Mouse (Mus musculus): ENCODE results near the gene Napsa. TPM values are rescaled to one million over a fixed set of nuclear protein-coding genes. Genes with fewer than 3 reads are reported as not detected.

Napsa gene
- total and polyA plus RNA-seq, 2 experiments from 2014 or later = 0.79 TPM; not detected in 1

- no peaks in the 10 kb centered on the region for H3K36me3 ChIP-seq (ENCODE audit: insufficient read depth, low read length)
- H3K4me2 ChIP-seq (ENCODE audit: low read depth, low read length, poor library complexity, severe bottlenecking) = no peak overlapping the region
- DNase-seq (ENCODE audit: low spot score) (no peak), ATAC-seq (ENCODE audit: low FRiP score) (0 out of 2 replicates have a peak, but pooled peaks have one; percentile 24)
- TF ChIP-seq CTCF (IDR thresholded peaks at IDR 0.05) = no peak
- no peaks in the 10 kb centered on the region for H3K27me3 ChIP-seq (ENCODE audit: insufficient read depth, low read length)
- H3K4me3 ChIP-seq (ENCODE audit: low read depth, low read length) = no peak overlapping the region
- H3K9ac ChIP-seq (replicated peaks; ENCODE audit: low read length, poor library complexity, severe bottlenecking) = no peak overlapping the region
- no peaks in the 10 kb centered on the region for H3K9me3 ChIP-seq (ENCODE audit: low read length)
- 84% methylated on average over 13 of the region's 13 CpGs for WGBS
- H3K27ac ChIP-seq (ENCODE audit: low read depth, low read length) = no peak overlapping the region
- H3K4me1 ChIP-seq (ENCODE audit: insufficient read depth, low read length) = no peaks in the 10 kb centered on the region
Observed at GRCm38 (mm10) chr7:44630437-44630836, 58.3 kb downstream of the Napsa start.

- H3K9me3 ChIP-seq (ENCODE audit: low read length) = no peaks in the 10 kb centered on the region
- 35% methylated on average over 13 of the region's 13 CpGs for WGBS
- DNase-seq (ENCODE audit: low spot score) (no peak), ATAC-seq (ENCODE audit: low FRiP score) (no peak)
- TF ChIP-seq CTCF (IDR thresholded peaks at IDR 0.05) = no peak
- no peaks in the 10 kb centered on the region for H3K27me3 ChIP-seq (ENCODE audit: insufficient read depth, low read length)
- H3K4me2 ChIP-seq (ENCODE audit: low read depth, low read length, poor library complexity, severe bottlenecking) = no peak overlapping the region
- no peaks in the 10 kb centered on the region for H3K36me3 ChIP-seq (ENCODE audit: insufficient read depth, low read length)
- H3K4me1 ChIP-seq (ENCODE audit: insufficient read depth, low read length) = no peaks in the 10 kb centered on the region
- H3K27ac ChIP-seq (ENCODE audit: low read depth, low read length) = no peak overlapping the region
- H3K4me3 ChIP-seq (ENCODE audit: low read depth, low read length) = no peak overlapping the region
- no peak overlapping the region for H3K9ac ChIP-seq (replicated peaks; ENCODE audit: low read length, poor library complexity, severe bottlenecking)
Observed at GRCm38 (mm10) chr7:44632676-44633075, 60.5 kb downstream of the Napsa start.

DNA sequence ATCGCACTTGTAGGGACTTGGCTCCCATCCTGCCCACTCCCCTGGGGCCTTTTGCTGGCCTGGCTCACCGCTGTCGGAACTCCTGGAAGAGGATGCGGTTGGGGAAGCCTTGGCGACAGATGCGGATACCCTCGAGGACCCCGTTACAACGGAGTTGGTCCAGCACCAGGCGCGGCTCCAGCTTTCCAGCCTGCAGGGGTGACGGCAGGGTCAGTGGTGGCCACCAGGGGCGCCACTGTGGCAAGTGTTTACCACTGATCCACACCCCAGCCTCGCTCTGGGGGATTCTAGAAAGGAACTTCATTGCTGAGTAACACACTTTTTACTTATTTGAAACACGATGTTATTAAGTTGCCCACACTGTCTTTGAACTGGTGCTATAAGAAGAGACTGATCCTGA lies 61.2 kb downstream of the Napsa start:
- ATAC-seq (ENCODE audit: low FRiP score) (no peak), DNase-seq (ENCODE audit: low spot score) (peak; percentile 9)
- H3K36me3 ChIP-seq (ENCODE audit: insufficient read depth, low read length) = no peaks in the 10 kb centered on the region
- no peak overlapping the region for H3K4me2 ChIP-seq (ENCODE audit: low read depth, low read length, poor library complexity, severe bottlenecking)
- no peak overlapping the region for H3K27ac ChIP-seq (ENCODE audit: low read depth, low read length)
- H3K9ac ChIP-seq (replicated peaks; ENCODE audit: low read length, poor library complexity, severe bottlenecking) = no peak overlapping the region
- no peaks in the 10 kb centered on the region for H3K9me3 ChIP-seq (ENCODE audit: low read length)
- WGBS = 14% methylated on average over 15 of the region's 15 CpGs
- TF ChIP-seq CTCF (IDR thresholded peaks at IDR 0.05) = peak; percentile 54
- peaks cover 4% of the 10 kb centered on the region; the same call in 1 of the 2 replicates for H3K27me3 ChIP-seq (ENCODE audit: insufficient read depth, low read length)
- no peaks in the 10 kb centered on the region for H3K4me1 ChIP-seq (ENCODE audit: insufficient read depth, low read length)
- no peak overlapping the region for H3K4me3 ChIP-seq (ENCODE audit: low read depth, low read length)

Small RNA genes within 50 kb of the gene (microRNA-seq; reads per million reads assigned to microRNA genes)
- not detected for gene Mir7053 (ENCODE audit: borderline number of aligned reads)

Other genes starting within 250 kb of the Napsa start
- 119 and 144 TPM in 2 replicates for gene Syt3, start 188.3 kb upstream of the Napsa start, total RNA-seq (2014; rRNA removed)
- 88.4 and 96.7 TPM in 2 replicates for gene Syt3, start 188.3 kb upstream of the Napsa start, polyA plus RNA-seq (2015; fragmentation: Nextera tagmentation; extraction: Ambion mirVana)
- 0.38 and 1.4 TPM in 2 replicates for gene 1700008O03Rik, start 186.6 kb upstream of the Napsa start, total RNA-seq (2014; rRNA removed)
- gene 1700008O03Rik, start 186.6 kb upstream of the Napsa start, polyA plus RNA-seq (2015; fragmentation: Nextera tagmentation; extraction: Ambion mirVana) = 3.8 and 5.2 TPM in 2 replicates
- 589 and 657 TPM in 2 replicates for gene Lrrc4b, start 143.4 kb upstream of the Napsa start, total RNA-seq (2014; rRNA removed)
- gene Lrrc4b, start 143.4 kb upstream of the Napsa start, polyA plus RNA-seq (2015; fragmentation: Nextera tagmentation; extraction: Ambion mirVana) = 24.2 and 26.9 TPM in 2 replicates
- 7.1 and 11.8 TPM in 2 replicates for gene Aspdh, start 107.0 kb upstream of the Napsa start, total RNA-seq (2014; rRNA removed)
- 2.1 and 3.7 TPM in 2 replicates for gene Aspdh, start 107.0 kb upstream of the Napsa start, polyA plus RNA-seq (2015; fragmentation: Nextera tagmentation; extraction: Ambion mirVana)
- gene Josd2, start 104.4 kb upstream of the Napsa start, total RNA-seq (2014; rRNA removed) = 25.5 and 38.5 TPM in 2 replicates
- gene Josd2, start 104.4 kb upstream of the Napsa start, polyA plus RNA-seq (2015; fragmentation: Nextera tagmentation; extraction: Ambion mirVana) = 22.7 and 25.4 TPM in 2 replicates
- 247 and 273 TPM in 2 replicates for gene Emc10, start 75.9 kb upstream of the Napsa start, total RNA-seq (2014; rRNA removed)
- gene Emc10, start 75.9 kb upstream of the Napsa start, polyA plus RNA-seq (2015; fragmentation: Nextera tagmentation; extraction: Ambion mirVana) = 150 and 154 TPM in 2 replicates
- 18.5 and 19.3 TPM in 2 replicates for gene Fam71e1, start 75.8 kb upstream of the Napsa start, total RNA-seq (2014; rRNA removed)
- gene Fam71e1, start 75.8 kb upstream of the Napsa start, polyA plus RNA-seq (2015; fragmentation: Nextera tagmentation; extraction: Ambion mirVana) = 23.8 and 27.7 TPM in 2 replicates
- 0.27 and 0.38 TPM in 2 replicates for gene Mybpc2, start 47.7 kb upstream of the Napsa start, total RNA-seq (2014; rRNA removed)
- 0.28 and 0.34 TPM in 2 replicates for gene Mybpc2, start 47.7 kb upstream of the Napsa start, polyA plus RNA-seq (2015; fragmentation: Nextera tagmentation; extraction: Ambion mirVana)
- gene Spib, start 40.3 kb upstream of the Napsa start, total RNA-seq (2014; rRNA removed) = 0.19 TPM in 1 of 2 replicates, not detected in the other
- gene Spib, start 40.3 kb upstream of the Napsa start, polyA plus RNA-seq (2015; fragmentation: Nextera tagmentation; extraction: Ambion mirVana) = 0.14 TPM in 1 of 2 replicates, not detected in the other
- gene Pold1, start 23.5 kb upstream of the Napsa start, total RNA-seq (2014; rRNA removed) = 12.9 and 17.5 TPM in 2 replicates
- gene Pold1, start 23.5 kb upstream of the Napsa start, polyA plus RNA-seq (2015; fragmentation: Nextera tagmentation; extraction: Ambion mirVana) = 8.8 and 9.6 TPM in 2 replicates
- 46.8 and 47.7 TPM in 2 replicates for gene Nr1h2, start 18.4 kb upstream of the Napsa start, total RNA-seq (2014; rRNA removed)
- 41.2 and 48.0 TPM in 2 replicates for gene Nr1h2, start 18.4 kb upstream of the Napsa start, polyA plus RNA-seq (2015; fragmentation: Nextera tagmentation; extraction: Ambion mirVana)
- 17.2 and 25.4 TPM in 2 replicates for gene Kcnc3, start 18.3 kb downstream of the Napsa start, total RNA-seq (2014; rRNA removed)
- gene Kcnc3, start 18.3 kb downstream of the Napsa start, polyA plus RNA-seq (2015; fragmentation: Nextera tagmentation; extraction: Ambion mirVana) = 6.2 and 6.6 TPM in 2 replicates
- gene Myh14, start 98.5 kb downstream of the Napsa start, total RNA-seq (2014; rRNA removed) = 8.8 and 11.0 TPM in 2 replicates
- gene Myh14, start 98.5 kb downstream of the Napsa start, polyA plus RNA-seq (2015; fragmentation: Nextera tagmentation; extraction: Ambion mirVana) = 6.9 and 7.9 TPM in 2 replicates
- gene Izumo2, start 136.4 kb downstream of the Napsa start, total RNA-seq (2014; rRNA removed) = not detected in 2 replicates
- gene Izumo2, start 136.4 kb downstream of the Napsa start, polyA plus RNA-seq (2015; fragmentation: Nextera tagmentation; extraction: Ambion mirVana) = not detected in 2 replicates
- gene Vrk3, start 176.0 kb downstream of the Napsa start, total RNA-seq (2014; rRNA removed) = 22.8 and 23.3 TPM in 2 replicates
- 23.5 and 26.4 TPM in 2 replicates for gene Vrk3, start 176.0 kb downstream of the Napsa start, polyA plus RNA-seq (2015; fragmentation: Nextera tagmentation; extraction: Ambion mirVana)
- gene Zfp473, start 178.7 kb downstream of the Napsa start, total RNA-seq (2014; rRNA removed) = 1.1 TPM in 2 replicates
- gene Zfp473, start 178.7 kb downstream of the Napsa start, polyA plus RNA-seq (2015; fragmentation: Nextera tagmentation; extraction: Ambion mirVana) = 0.48 and 0.51 TPM in 2 replicates
- gene Nup62, start 243.7 kb downstream of the Napsa start, total RNA-seq (2014; rRNA removed) = 51.4 and 65.9 TPM in 2 replicates
- 45.8 and 46.9 TPM in 2 replicates for gene Nup62, start 243.7 kb downstream of the Napsa start, polyA plus RNA-seq (2015; fragmentation: Nextera tagmentation; extraction: Ambion mirVana)
- not detected in 2 replicates for gene Il4i1, start 244.0 kb downstream of the Napsa start, total RNA-seq (2014; rRNA removed)
- 0.62 and 1.1 TPM in 2 replicates for gene Il4i1, start 244.0 kb downstream of the Napsa start, polyA plus RNA-seq (2015; fragmentation: Nextera tagmentation; extraction: Ambion mirVana)
- gene Atf5, start 244.3 kb downstream of the Napsa start, total RNA-seq (2014; rRNA removed) = 4.8 and 6.8 TPM in 2 replicates
- 3.4 and 3.7 TPM in 2 replicates for gene Atf5, start 244.3 kb downstream of the Napsa start, polyA plus RNA-seq (2015; fragmentation: Nextera tagmentation; extraction: Ambion mirVana)

Measured in midbrain, postnatal 0 days (tissue).